Mouse (Mus musculus): ENCODE data around the gene Gm17571. TPM values are rescaled to one million over a fixed set of nuclear protein-coding genes. Genes with fewer than 3 reads are reported as not detected.

Gm17571 gene
- not detected for total RNA-seq (2023)

GRCm38 (mm10) chr9:13446703-13447285 lies at the start of gene Gm17571:
Gene Gm17571 (minus strand): TSS chr9:13446753.

Other genes starting within 250 kb of the Gm17571 start
- 1 to 10 TPM; 7.2 to 8.7 TPM for gene Jrkl, start 200.9 kb downstream of the Gm17571 start, total RNA-seq (2023)
- gene Ccdc82, start 199.8 kb downstream of the Gm17571 start, total RNA-seq (2023): 10 to 100 TPM; 66.6 to 67.2 TPM
- gene Maml2, start 148.8 kb downstream of the Gm17571 start, total RNA-seq (2023): 10 to 100 TPM; 46.1 to 55.5 TPM

Data from T-cell, adult 66 days (primary cell).